Mouse (Mus musculus) embryonic facial prominence, embryonic 12.5 days (tissue): ENCODE results near the gene Usp48. TPM values are rescaled to one million over a fixed set of nuclear protein-coding genes. Genes with fewer than 3 reads are reported as not detected.
"Not testable (repeated sequence)": the region's sequence is repeated elsewhere in the genome, so short reads cannot be mapped to it uniquely, and the experiment has no call there.

ENCODE experiments used
- ATAC-seq: fragments of 200-750 bp; cut with Nextera tagmentation; 2 replicates; pipeline ENCODE4 v1.8.0; 2017; ENCODE audit not compliant: insufficient number of reproducible peaks, insufficient read depth, low FRiP score, low TSS enrichment
- H3K27ac ChIP-seq: fragments of 300-500 bp; sonication (generic); 2 replicates; pipeline ENCODE4 v1.5.1; 2016; ENCODE audit warnings: mild to moderate bottlenecking
- H3K27me3 ChIP-seq: fragments of 300-500 bp; sonication (generic); 2 replicates; pipeline ENCODE4 v1.6.1; 2016; ENCODE audit warnings: mild to moderate bottlenecking, moderate library complexity
- H3K36me3 ChIP-seq: fragments of 300-500 bp; sonication (generic); 2 replicates; pipeline ENCODE4 v1.6.1; 2016; ENCODE audit warnings: mild to moderate bottlenecking
- H3K4me1 ChIP-seq: fragments of 300-500 bp; sonication (generic); 2 replicates; pipeline ENCODE4 v1.6.1; 2016
- H3K4me2 ChIP-seq: fragments of 300-500 bp; sonication (generic); replicated peaks from 2 replicates; pipeline ENCODE4 v1.6.1; 2016; ENCODE audit warnings: mild to moderate bottlenecking, moderate library complexity
- H3K4me3 ChIP-seq: fragments of 300-500 bp; sonication (generic); 2 replicates; pipeline ENCODE4 v1.5.1; 2016; ENCODE audit warnings: mild to moderate bottlenecking
- H3K9ac ChIP-seq: fragments of 300-500 bp; sonication (generic); 2 replicates; pipeline ENCODE4 v1.6.1; 2016; ENCODE audit warnings: mild to moderate bottlenecking, moderate library complexity
- H3K9me3 ChIP-seq: fragments of 300-500 bp; sonication (generic); 2 replicates; pipeline ENCODE4 v1.6.1; 2016; ENCODE audit warnings: mild to moderate bottlenecking, moderate library complexity
- WGBS: fragments of 180-500 bp; shearing (Covaris S2); methylation state at CpG from one replicate; pipeline ENCODE4 v1.1.7; 2016; 5-methylcytosine and 5-hydroxymethylcytosine counted together
- polyA plus RNA-seq: library from polyadenylated mRNA; unstranded; fragments of >200 nt; fragmentation: Nextera tagmentation; extraction: Ambion mirVana; gene quantifications from 2 replicates; pipeline ENCODE4 v1.2.1, GENCODE M21; 2016

Gene Usp48
- polyA plus RNA-seq, 1 experiment from 2014 or later: 90.5 TPM

DNA sequence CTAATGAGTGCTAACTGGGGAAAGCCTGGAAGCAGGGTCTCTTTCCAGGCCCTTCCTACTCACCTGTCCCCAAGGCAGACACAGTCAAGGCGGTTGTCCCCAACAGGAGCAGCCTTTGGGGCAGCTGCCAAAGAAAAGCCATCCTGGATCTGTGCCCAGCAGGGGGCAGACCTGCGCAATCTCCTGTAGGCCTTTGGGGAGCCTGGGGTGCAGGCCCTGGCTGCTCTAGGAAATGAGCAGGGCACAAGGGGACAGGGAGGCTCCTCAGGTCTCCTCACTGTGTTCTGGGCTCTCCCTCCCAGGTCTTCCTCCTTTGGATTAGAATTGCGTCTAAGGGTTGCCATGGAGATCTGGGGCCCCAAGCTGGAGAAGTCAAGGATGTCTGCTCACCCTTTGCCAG is 11.7 kb upstream of the Usp48 start:
- 28% methylated on average over 3 of the region's 3 CpGs for WGBS

DNA sequence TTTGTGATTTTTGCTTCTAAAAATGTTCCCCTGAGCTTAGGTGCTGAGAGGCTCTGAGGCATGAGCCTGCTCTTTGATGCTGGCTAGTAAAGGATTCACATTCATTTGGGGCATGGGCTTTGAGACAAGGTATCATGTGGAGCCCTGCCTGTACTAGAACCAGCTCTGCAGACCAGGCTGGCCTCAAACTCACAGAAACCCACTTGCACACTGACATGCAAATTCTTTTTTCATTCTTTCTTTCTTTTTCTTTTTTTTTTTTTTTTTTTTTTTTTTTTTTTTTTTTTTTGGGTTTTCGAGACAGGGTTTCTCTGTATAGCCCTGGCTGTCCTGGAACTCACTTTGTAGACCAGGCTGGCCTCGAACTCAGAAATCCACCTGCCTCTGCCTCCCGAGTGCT is 4.5 kb upstream of the Usp48 start:
- not testable (repeated sequence) for H3K4me1 ChIP-seq, H3K9ac ChIP-seq, H3K4me2 ChIP-seq, H3K27me3 ChIP-seq, H3K27ac ChIP-seq, H3K9me3 ChIP-seq, H3K4me3 ChIP-seq, H3K36me3 ChIP-seq, ATAC-seq
- WGBS: 81% methylated on average over 2 of the region's 3 CpGs

More for the DNA sequence above, 11.7 kb upstream of the Usp48 start:
- peaks cover 24% of the 10 kb centered on the region for H3K27me3 ChIP-seq
- no peak overlapping the region for H3K4me2 ChIP-seq
- H3K4me1 ChIP-seq: 0 out of 2 replicates have a peak, but pooled peaks cover 6% of the 10 kb centered on the region
- H3K36me3 ChIP-seq: no peaks in the 10 kb centered on the region
- no peak for ATAC-seq
- no peak overlapping the region for H3K27ac ChIP-seq
- no peak overlapping the region for H3K9ac ChIP-seq
- H3K4me3 ChIP-seq: no peak overlapping the region
- H3K9me3 ChIP-seq: no peaks in the 10 kb centered on the region

DNA sequence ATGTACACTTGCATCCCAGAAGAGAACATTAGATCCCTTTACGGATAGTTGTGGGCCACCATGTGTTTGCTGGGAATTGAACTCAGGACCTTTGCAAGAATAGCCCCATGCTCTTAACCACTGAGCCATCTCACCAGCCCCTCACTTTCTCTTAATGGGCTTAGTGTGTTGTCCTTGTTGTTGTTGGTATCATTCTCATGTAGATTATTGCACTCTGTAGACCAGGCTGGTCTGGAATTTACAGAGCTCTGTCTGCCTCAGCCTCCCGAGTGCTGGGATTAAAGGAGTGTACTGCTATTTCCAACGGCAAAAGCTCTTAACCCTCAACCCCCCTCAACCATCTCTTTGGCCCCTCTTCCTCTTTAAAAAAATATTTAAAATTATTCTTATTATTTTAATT is 4.0 kb upstream of the Usp48 start:
- no peaks in the 10 kb centered on the region for H3K36me3 ChIP-seq
- H3K27me3 ChIP-seq: no peaks in the 10 kb centered on the region
- no peaks in the 10 kb centered on the region for H3K4me1 ChIP-seq
- 84% methylated on average over 3 of the region's 3 CpGs for WGBS
- ATAC-seq: no peak
- H3K4me3 ChIP-seq: no peak overlapping the region
- no peak overlapping the region for H3K9ac ChIP-seq
- H3K4me2 ChIP-seq: no peak overlapping the region
- no peaks in the 10 kb centered on the region for H3K9me3 ChIP-seq
- no peak overlapping the region for H3K27ac ChIP-seq

DNA sequence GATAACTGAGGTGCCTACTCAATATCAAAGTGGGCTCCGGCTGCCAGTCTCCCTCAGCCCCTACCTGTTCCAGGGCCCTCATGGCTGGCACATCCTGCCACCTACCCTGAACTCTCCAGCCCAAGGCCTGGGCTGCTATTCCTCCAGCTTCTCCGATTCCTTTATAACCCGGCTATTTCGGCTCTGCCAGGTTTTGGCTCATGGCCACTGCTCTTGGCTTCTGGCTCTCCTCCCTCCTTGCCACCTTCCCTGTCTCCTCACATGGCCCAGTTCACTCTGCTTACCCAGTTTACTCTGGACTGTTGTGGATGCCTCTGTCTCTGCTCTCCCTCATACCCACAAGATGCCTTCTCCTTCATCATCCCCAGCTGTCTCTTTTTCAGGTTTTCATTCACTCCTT is 2.6 kb upstream of the Usp48 start:
- Histone ChIP-seq H3K27ac (no peak overlapping the region), H3K36me3 (no peaks in the 10 kb centered on the region), H3K9ac (no peak overlapping the region), H3K4me3 (no peak overlapping the region), H3K4me1 (peaks cover 9% of the 10 kb centered on the region), H3K9me3 (no peaks in the 10 kb centered on the region), H3K27me3 (no peaks in the 10 kb centered on the region), H3K4me2 (no peak overlapping the region)
- no peak for ATAC-seq
- 88% methylated on average over 4 of the region's 4 CpGs for WGBS

DNA sequence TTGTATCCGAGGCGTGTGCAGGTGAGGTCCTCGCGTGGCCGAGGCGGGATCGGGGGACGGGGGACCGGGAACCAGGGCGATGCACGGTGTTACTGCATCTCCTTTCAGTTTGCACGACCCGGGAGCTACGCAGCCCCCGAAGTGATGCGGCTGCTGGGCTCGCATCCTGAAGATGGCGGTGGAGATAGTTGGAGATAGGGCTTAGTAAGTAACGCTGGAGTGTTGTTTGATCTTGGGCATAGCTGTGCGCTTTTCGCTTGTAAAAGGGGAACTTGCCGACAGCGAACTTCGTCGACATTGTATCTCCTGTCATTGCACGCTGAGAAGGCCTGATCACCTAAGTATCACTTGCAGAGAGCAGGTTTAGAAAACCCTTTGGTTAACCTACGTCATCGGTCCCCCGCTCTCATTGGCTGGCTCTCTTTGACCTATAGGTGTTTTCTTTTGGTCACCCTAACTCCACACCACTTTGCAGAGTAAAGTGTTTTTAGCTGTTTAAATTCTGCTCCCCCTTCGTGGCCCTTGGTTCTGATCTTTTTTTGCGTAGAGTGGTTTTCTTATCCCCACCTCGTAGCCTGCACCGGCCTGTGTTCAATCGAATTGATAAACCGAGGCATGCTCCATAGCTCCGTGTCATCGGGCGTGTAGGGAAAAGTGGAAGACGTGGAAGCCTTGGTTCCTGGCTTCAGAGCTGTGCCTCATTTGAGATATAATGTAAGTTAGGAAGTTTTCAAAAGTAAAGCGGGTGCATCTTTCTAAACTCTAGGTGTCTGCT is 1.1 kb downstream of the Usp48 start:
- Histone ChIP-seq H3K4me2 (peak overlapping the region; percentile 79), H3K9me3 (no peaks in the 10 kb centered on the region), H3K36me3 (no peaks in the 10 kb centered on the region), H3K4me1 (peaks cover 18% of the 10 kb centered on the region), H3K27me3 (no peaks in the 10 kb centered on the region), H3K4me3 (peak overlapping the region; percentile 96), H3K27ac (peak overlapping the region; percentile 98), H3K9ac (peak overlapping the region; percentile 86)
- 4% methylated on average over 40 of the region's 40 CpGs for WGBS
- no peak for ATAC-seq

DNA sequence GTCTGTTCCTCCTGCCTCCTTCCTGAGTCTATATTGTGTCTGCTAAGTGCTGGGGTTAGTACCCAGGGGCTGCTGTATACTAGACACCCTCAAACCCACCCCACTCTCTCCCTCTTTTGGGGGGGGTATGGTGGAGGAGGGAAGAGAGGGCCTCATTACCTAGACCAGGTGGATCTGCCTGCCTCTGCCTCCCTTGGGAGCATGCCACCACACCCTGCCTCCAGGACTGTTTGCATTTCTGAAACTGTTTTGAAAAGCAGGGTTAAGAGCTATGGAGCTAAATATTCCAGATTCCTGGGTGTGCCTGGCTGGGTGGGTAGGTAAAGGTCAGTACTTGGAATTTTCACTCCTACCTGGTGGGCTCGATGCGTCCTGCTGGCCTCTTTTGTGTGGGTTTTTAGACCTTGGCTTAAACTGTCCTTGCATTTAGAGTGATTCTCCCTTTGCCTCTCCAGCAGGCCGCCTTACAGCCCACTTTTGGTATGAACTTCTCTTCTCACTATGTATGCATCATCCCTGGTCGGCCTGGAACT is 3.6 kb downstream of the Usp48 start:
- Histone ChIP-seq H3K27ac (no peak overlapping the region), H3K27me3 (no peaks in the 10 kb centered on the region), H3K9ac (no peak overlapping the region), H3K4me2 (no peak overlapping the region), H3K9me3 (no peaks in the 10 kb centered on the region), H3K36me3 (no peaks in the 10 kb centered on the region), H3K4me1 (peaks cover 22% of the 10 kb centered on the region), H3K4me3 (no peak overlapping the region)
- no peak for ATAC-seq
- 90% methylated on average over 4 of the region's 4 CpGs for WGBS

DNA sequence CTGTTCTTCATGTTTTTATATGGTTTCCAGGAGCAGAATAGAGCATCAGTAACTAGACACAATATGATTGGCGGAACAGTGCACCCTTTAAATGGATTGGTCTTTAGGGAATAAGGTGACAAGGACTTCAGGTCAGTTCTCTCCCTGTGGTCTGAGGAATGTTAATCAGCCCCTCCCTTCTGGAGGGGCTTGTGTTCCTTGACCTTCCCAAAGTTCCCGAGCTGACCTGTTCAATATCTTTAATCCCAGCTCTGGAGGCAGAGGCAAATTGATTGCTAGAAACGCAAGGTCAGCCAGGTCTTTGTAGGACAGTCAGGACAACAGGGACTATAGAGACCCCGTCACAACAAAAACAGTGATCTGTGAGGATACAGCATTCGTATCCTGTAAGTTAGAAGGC is 5.0 kb downstream of the Usp48 start:
- WGBS: 76% methylated on average over 5 of the region's 5 CpGs
- Histone ChIP-seq H3K9ac (no peak overlapping the region), H3K4me2 (no peak overlapping the region), H3K4me3 (no peak overlapping the region), H3K27me3 (no peaks in the 10 kb centered on the region), H3K36me3 (no peaks in the 10 kb centered on the region), H3K4me1 (peaks cover 22% of the 10 kb centered on the region), H3K27ac (no peak overlapping the region), H3K9me3 (no peaks in the 10 kb centered on the region)
- ATAC-seq: no peak

DNA sequence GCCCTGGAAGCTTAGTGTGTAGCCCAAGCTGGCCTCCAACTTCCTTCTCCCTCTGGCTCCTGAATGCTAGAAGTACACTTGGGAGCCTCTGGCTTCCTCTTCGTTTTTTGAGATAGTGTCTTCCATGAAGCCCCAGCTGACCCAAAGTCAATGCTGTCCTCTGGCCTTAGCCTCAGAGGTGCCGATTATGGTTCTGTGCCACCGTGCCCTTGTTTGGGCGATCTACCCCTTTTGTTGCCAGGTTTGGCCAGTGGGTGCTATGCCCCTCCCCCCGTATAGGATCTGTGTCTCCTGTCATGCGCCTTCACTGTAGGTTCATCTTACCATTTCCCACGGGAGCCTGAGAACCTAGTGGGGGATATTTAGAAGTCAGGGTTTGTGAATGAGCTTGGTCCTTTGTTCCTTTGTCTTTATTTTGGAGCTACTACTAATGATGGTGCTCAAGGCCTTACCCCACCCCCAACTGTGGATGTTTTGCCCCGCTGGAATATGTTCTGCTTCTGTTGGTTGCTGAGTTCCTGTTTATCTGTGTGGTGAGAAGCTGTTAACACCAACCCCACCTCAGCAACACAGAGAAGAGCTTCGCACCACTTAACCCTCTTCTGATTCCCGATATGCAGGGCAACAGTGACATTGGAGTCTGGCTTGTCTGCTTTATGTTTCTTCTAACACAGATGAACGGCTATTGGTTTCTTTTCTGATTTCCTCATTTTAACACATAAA is 10.1 kb downstream of the Usp48 start:
- Histone ChIP-seq H3K9me3 (no peaks in the 10 kb centered on the region), H3K4me2 (no peak overlapping the region), H3K36me3 (peaks cover 39% of the 10 kb centered on the region), H3K4me3 (no peak overlapping the region), H3K27ac (no peak overlapping the region), H3K27me3 (no peaks in the 10 kb centered on the region), H3K4me1 (peaks cover 12% of the 10 kb centered on the region), H3K9ac (no peak overlapping the region)
- ATAC-seq: no peak
- 85% methylated on average over 11 of the region's 11 CpGs for WGBS

DNA sequence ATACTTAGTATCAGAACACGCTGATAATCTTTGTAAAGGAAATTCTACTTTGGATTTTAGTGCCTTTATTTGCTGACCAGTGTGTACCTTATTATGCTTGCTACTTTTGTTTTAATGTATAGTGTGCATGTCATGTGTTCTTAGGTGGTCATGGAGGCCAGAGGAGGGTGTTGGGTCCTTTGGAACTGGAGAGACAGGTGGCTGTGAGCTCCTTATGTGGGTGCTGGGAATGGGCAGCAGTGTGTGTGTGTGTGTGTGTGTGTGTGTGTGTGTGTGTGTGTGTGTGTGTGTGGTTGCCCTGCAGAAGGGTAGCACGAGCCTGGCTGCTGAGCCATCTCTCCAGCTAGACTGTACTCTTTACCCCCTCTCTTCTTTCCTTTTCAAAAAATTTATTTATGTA is 13.5 kb downstream of the Usp48 start:
- Histone ChIP-seq H3K4me3 (no peak overlapping the region), H3K27ac (no peak overlapping the region), H3K9me3 (no peaks in the 10 kb centered on the region), H3K9ac (no peak overlapping the region), H3K4me2 (no peak overlapping the region), H3K36me3 (peaks cover 73% of the 10 kb centered on the region), H3K27me3 (no peaks in the 10 kb centered on the region), H3K4me1 (no peaks in the 10 kb centered on the region)
- WGBS: 99% methylated on average over 2 of the region's 2 CpGs
- no peak for ATAC-seq

DNA sequence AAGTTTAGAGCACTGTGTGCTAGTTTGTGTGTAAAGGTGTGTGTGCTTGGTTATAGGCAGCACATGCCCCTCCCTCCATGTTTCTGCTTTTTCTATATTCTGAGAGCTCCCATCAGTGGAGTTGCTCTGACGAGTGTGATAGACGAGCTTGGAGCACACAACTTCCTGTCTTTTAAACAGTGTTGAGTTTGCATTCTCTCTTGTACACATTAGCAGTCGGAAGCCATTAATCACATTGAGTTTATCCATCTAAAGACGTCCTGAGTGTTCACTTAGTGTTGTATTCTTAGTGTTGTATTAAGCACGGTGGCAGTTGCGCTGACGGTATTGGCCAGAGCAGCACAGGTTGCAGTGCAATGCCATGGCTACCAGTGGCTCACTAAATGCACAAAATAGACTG is 15.7 kb downstream of the Usp48 start:
- H3K9ac ChIP-seq: no peak overlapping the region
- H3K4me1 ChIP-seq: no peaks in the 10 kb centered on the region
- no peaks in the 10 kb centered on the region for H3K9me3 ChIP-seq
- ATAC-seq: no peak
- peaks cover 94% of the 10 kb centered on the region for H3K36me3 ChIP-seq
- 90% methylated on average over 7 of the region's 7 CpGs for whole genome bisulfite sequencing
- no peak overlapping the region for H3K27ac ChIP-seq
- H3K4me2 ChIP-seq: no peak overlapping the region
- no peak overlapping the region for H3K4me3 ChIP-seq
- H3K27me3 ChIP-seq: no peaks in the 10 kb centered on the region

DNA sequence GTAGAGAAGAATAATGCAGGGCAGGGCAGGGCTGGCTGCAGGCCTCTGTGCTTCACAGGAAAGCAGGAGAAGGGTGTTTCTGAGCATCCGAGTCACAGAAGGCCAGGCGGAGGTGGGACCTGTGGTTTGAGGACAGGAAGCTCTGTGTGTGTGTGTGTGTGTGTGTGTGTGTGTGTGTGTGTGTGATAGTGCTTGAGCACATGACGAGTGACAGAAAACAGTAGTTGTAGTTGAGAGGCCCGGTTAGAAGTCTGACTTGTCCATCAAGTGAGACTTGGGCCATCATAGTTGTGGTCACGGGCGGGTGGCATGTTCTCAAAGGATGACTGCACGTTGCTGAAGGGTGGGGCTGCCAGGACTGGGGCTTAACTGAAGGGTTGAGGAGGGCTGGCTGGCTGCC is 16.1 kb downstream of the Usp48 start:
- no peak overlapping the region for H3K4me2 ChIP-seq
- whole genome bisulfite sequencing: 90% methylated on average over 7 of the region's 7 CpGs
- H3K36me3 ChIP-seq: peaks cover 96% of the 10 kb centered on the region
- H3K4me1 ChIP-seq: no peaks in the 10 kb centered on the region
- no peaks in the 10 kb centered on the region for H3K27me3 ChIP-seq
- H3K4me3 ChIP-seq: no peak overlapping the region
- no peak for ATAC-seq
- H3K9ac ChIP-seq: no peak overlapping the region
- H3K27ac ChIP-seq: no peak overlapping the region
- H3K9me3 ChIP-seq: no peaks in the 10 kb centered on the region

DNA sequence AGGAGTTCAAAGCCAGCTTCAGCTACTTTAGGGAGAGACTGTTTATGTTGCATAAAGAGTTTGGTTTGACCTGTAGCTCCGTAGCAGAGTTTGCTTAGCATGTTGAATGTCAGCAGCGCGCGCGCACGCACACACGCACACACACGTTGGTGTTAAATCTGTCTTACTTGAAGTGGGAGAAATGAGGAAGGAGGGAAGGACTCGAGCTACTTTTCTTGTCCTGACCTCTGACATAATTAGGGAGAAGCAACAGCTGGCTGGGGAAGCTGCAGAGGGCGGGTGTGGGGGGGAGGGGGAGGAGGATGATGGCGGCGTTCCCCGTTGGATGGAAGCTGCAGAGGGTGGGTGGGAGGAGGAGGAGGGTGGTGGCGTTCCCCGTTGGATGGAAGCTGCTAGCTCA is 16.7 kb downstream of the Usp48 start:
- Histone ChIP-seq H3K36me3 (peaks cover 95% of the 10 kb centered on the region), H3K4me3 (no peak overlapping the region), H3K9me3 (no peaks in the 10 kb centered on the region), H3K9ac (no peak overlapping the region), H3K27ac (no peak overlapping the region), H3K4me2 (no peak overlapping the region), H3K27me3 (no peaks in the 10 kb centered on the region), H3K4me1 (no peaks in the 10 kb centered on the region)
- no peak for ATAC-seq
- 81% methylated on average over 15 of the region's 15 CpGs for WGBS
